Mouse (Mus musculus) frontal cortex, adult (tissue): ENCODE data around the gene Mrpl39.

Experiments used
- ATAC-seq: cut with Nextera tagmentation; 2 replicates; pipeline ENCODE4 v1.9.2; 2017; ENCODE audit warnings: mild to moderate bottlenecking, moderate library complexity, mixed read lengths; ENCODE audit not compliant: low TSS enrichment

Gene Mrpl39

GRCm38 (mm10) chr16:84744703-84745490 is 9.4 kb upstream of the Mrpl39 start:
- ATAC-seq, result peak; percentile 23; the same call in 1 of the 2 replicates

GRCm38 (mm10) chr16:84737358-84737757 is 1.8 kb upstream of the Mrpl39 start:
- no peak for ATAC-seq

GRCm38 (mm10) chr16:84734806-84735165 is 756 bp downstream of the Mrpl39 start:
- peak; percentile 56 for ATAC-seq

- no peak for ATAC-seq
These were observed 14.9 kb downstream of the Mrpl39 start for GRCm38 (mm10) chr16:84720670-84721069.

- no peak for ATAC-seq
These were observed 17.3 kb downstream of the Mrpl39 start for GRCm38 (mm10) chr16:84718250-84718649.

- no peak for ATAC-seq
These were observed 17.8 kb downstream of the Mrpl39 start for GRCm38 (mm10) chr16:84717618-84718248.

GRCm38 (mm10) chr16:84716724-84717617 is 18.6 kb downstream of the Mrpl39 start:
- ATAC-seq, result no peak

GRCm38 (mm10) chr16:84716197-84716596 is 19.3 kb downstream of the Mrpl39 start:
- ATAC-seq, result no peak

GRCm38 (mm10) chr16:84714978-84715377 is 20.6 kb downstream of the Mrpl39 start:
- no peak for ATAC-seq

GRCm38 (mm10) chr16:84713926-84714325 is 21.6 kb downstream of the Mrpl39 start:
- ATAC-seq, result no peak

GRCm38 (mm10) chr16:84713156-84713555 is 22.4 kb downstream of the Mrpl39 start:
- no peak for ATAC-seq

GRCm38 (mm10) chr16:84708649-84709048 is 26.9 kb downstream of the Mrpl39 start:
- no peak for ATAC-seq

- no peak for ATAC-seq
These were observed 27.7 kb downstream of the Mrpl39 start for GRCm38 (mm10) chr16:84707802-84708201.

GRCm38 (mm10) chr16:84706571-84706970 is 29.0 kb downstream of the Mrpl39 start:
- ATAC-seq, result no peak

- no peak for ATAC-seq
These were observed 30.0 kb downstream of the Mrpl39 start for GRCm38 (mm10) chr16:84705507-84705906.

GRCm38 (mm10) chr16:84704661-84705240 is 30.8 kb downstream of the Mrpl39 start:
- ATAC-seq, result no peak

GRCm38 (mm10) chr16:84703769-84704660 is 31.5 kb downstream of the Mrpl39 start:
- ATAC-seq, result no peak

- peak; percentile 47; the same call in 1 of the 2 replicates for ATAC-seq
These were observed 32.3 kb downstream of the Mrpl39 start for GRCm38 (mm10) chr16:84703129-84703768.

- no peak for ATAC-seq
These were observed 33.1 kb downstream of the Mrpl39 start for GRCm38 (mm10) chr16:84702230-84703128.
